Mouse (Mus musculus): Measurements from ENCODE around the gene Chmp2b.

- TF ChIP-seq CTCF (IDR thresholded peaks at IDR 0.05; ENCODE audit: low read depth), result no peak
- no peak for TF ChIP-seq EP300 (IDR thresholded peaks at IDR 0.05; ENCODE audit: low read depth)
These were observed 1.2 kb downstream of the Chmp2b start for GRCm38 (mm10) chr16:65560996-65561962.
